Mouse (Mus musculus): ENCODE results near the gene Tiam2.

DNA sequence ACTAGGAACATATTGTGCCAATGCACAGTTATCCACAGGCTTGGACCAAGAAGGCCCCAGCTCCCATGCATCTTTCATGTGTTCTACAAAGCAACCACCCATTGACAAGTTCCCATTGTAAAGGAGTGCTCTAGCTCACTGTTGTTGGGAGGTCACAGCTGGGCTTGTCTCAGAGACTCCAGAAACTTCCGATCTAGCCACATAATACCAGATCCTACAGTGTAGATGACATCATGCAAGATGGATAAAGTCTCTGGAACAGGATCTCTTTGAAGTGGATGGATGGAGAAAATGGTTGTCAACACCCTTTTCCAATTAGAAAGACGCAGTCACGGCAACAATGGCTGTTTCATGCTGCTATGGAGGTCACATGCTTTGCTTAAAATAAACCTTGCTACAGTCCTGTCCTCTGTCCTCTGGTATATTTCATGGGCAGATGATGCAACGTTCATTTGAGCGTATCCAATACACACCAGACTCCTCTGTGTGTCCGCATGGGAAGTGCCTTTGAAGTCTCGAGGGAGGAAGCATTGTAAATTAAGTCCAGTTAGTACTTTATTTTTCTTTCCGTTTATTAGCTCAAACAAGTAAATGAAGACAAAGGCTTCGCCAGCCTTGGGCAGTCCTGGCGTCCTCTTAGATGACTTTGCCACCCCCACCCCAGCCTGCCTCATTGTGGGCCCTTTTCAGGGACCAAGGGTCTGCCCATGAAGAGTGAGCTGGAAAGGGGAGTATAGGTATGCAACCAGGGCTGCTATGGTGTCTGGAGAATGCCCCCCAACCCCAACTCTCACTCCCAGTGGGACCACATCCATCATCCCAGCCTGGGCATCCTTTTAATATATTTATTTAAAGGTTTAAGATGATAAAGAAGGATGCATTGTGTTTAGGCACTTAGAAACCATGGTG lies 106.5 kb downstream of the Tiam2 start:
- TF ChIP-seq POLR2A (IDR thresholded peaks at IDR 0.05; ENCODE audit: insufficient read depth, low read length) (no peak), CTCF (IDR thresholded peaks at IDR 0.05; ENCODE audit: low read depth, low read length) (no peak), EP300 (IDR thresholded peaks at IDR 0.05; ENCODE audit: insufficient read depth, low read depth, low read length) (no peak)
